16 mouse cellular contexts compared by ENCODE assay signal in the genomic region with DNA sequence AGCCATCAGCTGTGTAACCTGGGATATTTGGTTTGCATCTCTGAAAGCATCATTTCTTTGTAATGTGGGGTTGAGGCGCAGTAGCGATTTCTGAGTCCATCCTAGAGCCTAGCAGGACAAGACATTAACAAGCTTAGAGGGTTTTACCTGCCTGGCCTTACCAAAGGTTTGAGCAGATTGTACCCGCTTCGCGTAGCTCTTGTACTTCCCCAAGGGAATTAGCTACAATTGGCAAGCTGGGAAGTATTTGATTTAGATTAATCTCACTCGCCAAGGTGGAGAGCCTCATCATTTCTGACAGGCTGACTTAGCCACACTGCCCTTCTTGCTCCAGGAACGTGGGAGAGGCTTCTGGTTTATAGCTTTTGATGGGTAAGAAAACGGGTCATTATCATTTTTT.
"Had no signal": no experiment of that assay in that cellular context is flagged by ENCODE, and none has a peak within 500 bp of the region (broad histone marks: within the 10 kb centered on the region; RNA-seq: fewer than 3 reads in every experiment).

No protein-coding gene starts in this region.

- H3K27ac ChIP-seq: kidney, postnatal 0 days; layer of hippocampus, adult 2 months; limb, embryonic 13.5 days; liver, embryonic 15.5 days; midbrain, embryonic 10.5 days; neural tube, embryonic 13.5 days had no signal

- H3K4me2 ChIP-seq: limb, embryonic 13.5 days; liver, embryonic 15.5 days; neural tube, embryonic 13.5 days had no signal

- ATAC-seq: lung, postnatal 0 days had no signal

- H3K4me3 ChIP-seq: layer of hippocampus, adult 2 months; limb, embryonic 13.5 days; liver, embryonic 15.5 days; midbrain, embryonic 10.5 days; neural tube, embryonic 13.5 days had no signal

- H3K27me3 ChIP-seq: liver, embryonic 15.5 days had no signal

- H3K4me1 ChIP-seq: liver, embryonic 15.5 days; neural tube, embryonic 13.5 days had no signal

- DNase-seq: kidney, adult 11 months; kidney, adult 9 months; kidney, postnatal 36 days; left cerebral cortex, postnatal 4 days; lung, adult 2 months; lung, postnatal 36 days; right cerebral cortex, adult 18-20 months; right cerebral cortex, postnatal 25 days; thymus, postnatal 36 days had no signal

- H3K9me3 ChIP-seq: limb, embryonic 13.5 days; liver, embryonic 15.5 days; midbrain, embryonic 10.5 days; neural tube, embryonic 13.5 days had no signal

- H3K9ac ChIP-seq: limb, embryonic 13.5 days; liver, embryonic 15.5 days; neural tube, embryonic 13.5 days had no signal

- H3K36me3 ChIP-seq: limb, embryonic 13.5 days; liver, embryonic 15.5 days; midbrain, embryonic 10.5 days; neural tube, embryonic 13.5 days had no signal
